Mouse (Mus musculus) CH12.LX (cell line): ENCODE measurements around the gene Pawr. TPM values are rescaled to one million over a fixed set of nuclear protein-coding genes. Genes with fewer than 3 reads are reported as not detected.

Source experiments
- DNase-seq: peaks from one replicate; pipeline ENCODE4 v3.0.0-alpha.2; 2013; ENCODE audit errors: extremely low read depth
- H3K27ac ChIP-seq: 2 replicates; pipeline ENCODE4 v1.5.1; 2012; ENCODE audit warnings: low read depth, mild to moderate bottlenecking, control low read depth, moderate library complexity; ENCODE audit not compliant: insufficient read depth
- H3K27me3 ChIP-seq: replicated peaks from 2 replicates; pipeline ENCODE3; 2012; ENCODE audit warnings: inconsistent platforms
- H3K36me3 ChIP-seq, 2 experiments: replicated peaks in 1 of 2; 2 replicates each; pipeline versions ENCODE3 to v1.6.1; 2012; ENCODE audit warnings: inconsistent platforms in 1 of 2, low read length in 1 of 2, mild to moderate bottlenecking in 1 of 2, mixed read lengths in 1 of 2, moderate library complexity in 1 of 2; ENCODE audit not compliant: control insufficient read depth in 1 of 2, insufficient read depth in 1 of 2
- H3K4me1 ChIP-seq, 2 experiments: 2 replicates each; pipeline ENCODE4 v1.6.1; 2012; ENCODE audit warnings: inconsistent platforms in 1 of 2, moderate library complexity in 1 of 2; ENCODE audit not compliant: insufficient read depth in 2 of 2, control insufficient read depth in 1 of 2
- H3K4me2 ChIP-seq: 2 replicates; pipeline ENCODE4 v1.6.1; 2012; ENCODE audit warnings: low read depth, mild to moderate bottlenecking, control low read depth; ENCODE audit not compliant: poor library complexity, insufficient read depth, severe bottlenecking
- H3K4me3 ChIP-seq, 3 experiments: fragments of 150-350 bp in 1 of 3; sonication (generic) in 1 of 3; replicated peaks in 1 of 3; 2 replicates each; pipeline versions ENCODE3 to v1.5.1; 2011 to 2012; ENCODE audit warnings: low read depth in 2 of 3, low read length in 2 of 3, mild to moderate bottlenecking in 2 of 3, moderate library complexity in 2 of 3, control low read depth in 1 of 3, improper control_type of control experiment in 1 of 3, inconsistent platforms in 1 of 3, mixed read lengths in 1 of 3; ENCODE audit not compliant: poor library complexity in 1 of 3
- H3K79me2 ChIP-seq: replicated peaks from 2 replicates; pipeline ENCODE4 v1.6.1; 2012; ENCODE audit warnings: mild to moderate bottlenecking, moderate library complexity; ENCODE audit not compliant: control insufficient read depth, poor library complexity, insufficient read depth, severe bottlenecking; ENCODE audit errors: extremely low read depth
- H3K9ac ChIP-seq: 2 replicates; pipeline ENCODE4 v1.6.1; 2012; ENCODE audit warnings: low read depth, mild to moderate bottlenecking, control low read depth, moderate library complexity; ENCODE audit not compliant: insufficient read depth
- H3K9me3 ChIP-seq: replicated peaks from 2 replicates; pipeline ENCODE3; 2012; ENCODE audit warnings: low read length, inconsistent platforms, mixed read lengths
- CTCF ChIP-seq, 2 experiments: IDR thresholded peaks in 1 of 2; conservative IDR thresholded peaks in 1 of 2; 2 replicates each; pipeline ENCODE4 v1.5.1; 2011 to 2012; ENCODE audit warnings: low read depth in 2 of 2, low read length in 2 of 2, improper control_type of control experiment in 1 of 2, inconsistent platforms in 1 of 2, mild to moderate bottlenecking in 1 of 2, moderate library complexity in 1 of 2
- E2F4 ChIP-seq: IDR thresholded peaks from 2 replicates; pipeline ENCODE4 v1.6.1; 2011; ENCODE audit warnings: low read depth, low read length, improper control_type of control experiment; ENCODE audit not compliant: insufficient replicate concordance
- ETS1 ChIP-seq: conservative IDR thresholded peaks from 2 replicates; pipeline ENCODE4 v1.6.1; 2012; ENCODE audit warnings: low read depth, mild to moderate bottlenecking, inconsistent platforms, low read length, improper control_type of control experiment, moderate library complexity
- GABPA ChIP-seq: IDR thresholded peaks from 2 replicates; pipeline ENCODE4 v1.6.1; 2012; ENCODE audit warnings: low read depth, low read length, improper control_type of control experiment, inconsistent platforms; ENCODE audit not compliant: insufficient replicate concordance
- MAZ ChIP-seq: IDR thresholded peaks from 2 replicates; pipeline ENCODE4 v1.6.1; 2012; ENCODE audit warnings: low read depth, mild to moderate bottlenecking, inconsistent platforms, low read length, improper control_type of control experiment, moderate library complexity
- NRF1 ChIP-seq: IDR thresholded peaks from 2 replicates; pipeline ENCODE4 v1.6.1; 2014; ENCODE audit warnings: low read depth, mild to moderate bottlenecking, inconsistent platforms, low read length, improper control_type of control experiment, moderate library complexity
- PAX5 ChIP-seq: IDR thresholded peaks from 2 replicates; pipeline ENCODE4 v1.6.1; 2012; ENCODE audit warnings: low read length, inconsistent platforms, mixed read lengths
- POLR2A ChIP-seq: IDR thresholded peaks from 2 replicates; pipeline ENCODE4 v1.6.1; 2011; ENCODE audit warnings: low read depth, mild to moderate bottlenecking, improper control_type of control experiment, low read length
- TBP ChIP-seq: conservative IDR thresholded peaks from 2 replicates; pipeline ENCODE4 v1.6.1; 2011; ENCODE audit warnings: low read depth, low read length, improper control_type of control experiment
- UBTF ChIP-seq: IDR thresholded peaks from 2 replicates; pipeline ENCODE4 v1.6.1; 2012; ENCODE audit warnings: low read depth, mild to moderate bottlenecking, inconsistent platforms, low read length, improper control_type of control experiment, moderate library complexity
- USF1 ChIP-seq: IDR thresholded peaks from 2 replicates; pipeline ENCODE4 v1.6.1; 2014; ENCODE audit warnings: low read depth, mild to moderate bottlenecking, inconsistent platforms, low read length, improper control_type of control experiment
- USF2 ChIP-seq: conservative IDR thresholded peaks from 2 replicates; pipeline ENCODE4 v1.6.1; 2011; ENCODE audit warnings: low read depth, low read length, improper control_type of control experiment
- ZNF384 ChIP-seq: IDR thresholded peaks from 2 replicates; pipeline ENCODE4 v1.6.1; 2012; ENCODE audit warnings: low read depth, low read length, improper control_type of control experiment, inconsistent platforms
- dilution Hi-C: fragments of 300-500 bp; cut with MboI; formaldehyde crosslinking; loops from 2 replicates; pipeline ENCODE4 v1.14.3; 2020; ENCODE audit warnings: low sequenced_read_pairs; ENCODE audit not compliant: extremely low pct_unique_long_range_greater_than_20kb, extremely low pct_ligation_motif_present
- in situ Hi-C: fragments of 300-500 bp; cut with MboI; formaldehyde crosslinking; loops from 3 replicates; pipeline ENCODE4 v1.14.3; 2019; ENCODE audit warnings: low sequenced_read_pairs, low pct_ligation_motif_present, low pct_unique_long_range_greater_than_20kb, mixed read lengths
- polyA plus RNA-seq: library from polyadenylated mRNA; unstranded; fragments of >175 nt; gene quantifications from 2 replicates; pipeline ENCODE4 v1.2.1, GENCODE M21; 2012; ENCODE audit warnings: low read depth; ENCODE audit not compliant: insufficient read length
- total RNA-seq, 2 experiments: library from RNA; depleted of rRNA; stranded (reverse); fragments of 300-350 nt in 1 of 2; fragments of >200 nt in 1 of 2; gene quantifications; 2 replicates each; pipeline ENCODE4 v1.2.3; 2012 to 2014

The Pawr gene
- total and polyA plus RNA-seq, 3 experiments, result not detected

DNA sequence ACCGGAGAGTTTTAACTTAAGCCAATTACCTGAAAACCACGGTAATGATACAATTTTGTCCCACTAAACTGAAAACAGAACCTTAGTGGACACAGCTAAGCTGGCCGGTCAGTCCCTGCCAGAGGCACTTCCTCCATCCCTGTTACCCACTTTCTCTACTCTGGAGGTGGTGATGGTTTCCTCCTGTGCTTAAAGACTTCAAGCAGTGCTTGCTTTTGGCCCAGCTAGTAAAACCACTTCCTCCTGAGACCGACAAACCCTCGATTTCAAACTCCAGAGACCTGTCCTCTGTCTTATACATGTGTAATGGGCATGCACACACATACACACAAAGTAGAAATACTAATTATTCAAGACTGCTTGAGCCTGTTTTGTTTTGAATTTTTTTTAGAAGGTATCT is 85.5 kb downstream of the Pawr start:
- Histone ChIP-seq H3K79me2 (no peaks in the 10 kb centered on the region), H3K27ac (no peak overlapping the region), H3K9ac (no peak overlapping the region), H3K36me3 (no peaks in the 10 kb centered on the region), H3K9me3 (no peaks in the 10 kb centered on the region), H3K4me1 (peaks cover 0 to 8% of the 10 kb centered on the region in 2 experiments; a peak in 2 of 4 replicates), H3K4me2 (no peak overlapping the region), H3K27me3 (no peaks in the 10 kb centered on the region), H3K4me3 (no peak overlapping the region)
- dilution Hi-C loops, result no loop called here
- DNase-seq, result no peak
- in situ Hi-C loops, result no loop called here
- no peak for TF ChIP-seq E2F4
- TF ChIP-seq UBTF, result no peak

DNA sequence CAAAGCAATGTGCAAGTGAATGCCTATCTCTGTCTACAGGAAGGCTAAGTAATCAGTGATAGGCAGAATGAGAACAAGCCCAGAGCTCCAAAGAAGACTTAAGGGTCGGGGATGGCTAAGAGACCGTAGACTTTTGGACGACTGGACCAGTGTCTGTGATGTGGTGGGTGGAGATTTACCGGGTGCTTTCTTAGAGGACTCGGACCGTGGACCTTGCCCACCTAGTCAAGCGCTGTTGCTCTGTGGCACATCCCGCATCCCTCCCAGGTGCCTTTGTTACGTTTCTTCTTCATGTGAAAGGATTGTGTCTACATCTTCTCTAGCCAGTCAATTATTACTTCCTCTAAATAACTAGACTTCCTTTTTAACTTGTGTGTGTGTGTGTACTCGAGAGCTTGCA is 98.6 kb downstream of the Pawr start:
- peaks cover 0 to 9% of the 10 kb centered on the region in 2 experiments; a peak in 2 of 4 replicates for H3K4me1 ChIP-seq
- no peak overlapping the region for H3K27ac ChIP-seq
- TF ChIP-seq USF1 (no peak), TBP (no peak), NRF1 (no peak), PAX5 (no peak), CTCF (conservative IDR thresholded peaks at IDR 0.05 in 1 of 2, IDR thresholded peaks at IDR 0.05 in 1 of 2; ENCODE audit: low read depth in 2 of 2, low read length in 2 of 2) (no peak), POLR2A (no peak), ZNF384 (no peak)
- dilution Hi-C loops, result no loop called here
- no peak for DNase-seq
- H3K4me3 ChIP-seq, result no peak overlapping the region
- H3K4me2 ChIP-seq, result no peak overlapping the region
- no peaks in the 10 kb centered on the region for H3K36me3 ChIP-seq
- no peaks in the 10 kb centered on the region for H3K79me2 ChIP-seq
- H3K9me3 ChIP-seq, result no peaks in the 10 kb centered on the region
- H3K27me3 ChIP-seq, result no peaks in the 10 kb centered on the region
- no peak overlapping the region for H3K9ac ChIP-seq
- in situ Hi-C loops, result loop anchor here (25.0 kb wide), 1 partner anchor 493 kb away; no protein-coding TSS in a partner anchor

DNA sequence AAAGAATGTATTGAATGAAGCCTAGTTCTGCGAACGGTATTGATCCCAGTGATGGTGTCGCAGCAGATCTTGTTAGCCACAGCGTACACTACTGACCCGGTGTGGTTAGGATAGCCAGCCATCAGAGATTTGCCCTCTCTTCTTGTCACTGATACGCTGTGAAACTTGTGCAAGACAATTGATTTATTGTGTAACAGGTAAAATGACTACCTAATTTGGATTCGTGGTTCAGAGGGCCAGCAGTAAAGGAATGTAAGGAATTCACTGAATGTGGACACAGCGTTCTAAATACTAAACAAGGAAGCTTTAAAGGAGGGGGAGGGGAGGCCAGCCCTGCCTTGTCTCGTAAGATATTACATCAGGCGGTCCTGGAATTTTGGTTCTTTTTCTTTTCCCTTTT is 100.3 kb downstream of the Pawr start:
- dilution Hi-C loops, result no loop called here
- Histone ChIP-seq H3K9me3 (no peaks in the 10 kb centered on the region), H3K4me3 (no peak overlapping the region)

More for the DNA sequence above, 100.3 kb downstream of the Pawr start:
- no peak overlapping the region for H3K27ac ChIP-seq
- TF ChIP-seq USF1 (no peak), USF2 (no peak), MAZ (no peak), ETS1 (no peak), GABPA (no peak)
- H3K4me1 ChIP-seq, result peaks cover 0 to 9% of the 10 kb centered on the region in 2 experiments; a peak in 2 of 4 replicates
- DNase-seq, result no peak
- H3K79me2 ChIP-seq, result no peaks in the 10 kb centered on the region
- no peak overlapping the region for H3K9ac ChIP-seq
- no peak overlapping the region for H3K4me2 ChIP-seq
- in situ Hi-C loops, result loop anchor here (25.0 kb wide), 1 partner anchor 495 kb away; no protein-coding TSS in a partner anchor
- no peaks in the 10 kb centered on the region for H3K27me3 ChIP-seq
- no peaks in the 10 kb centered on the region for H3K36me3 ChIP-seq
